Mouse (Mus musculus): ENCODE results near the gene Acvr1b.

Gene Acvr1b

GRCm38 (mm10) chr15:101173421-101174211 lies at the start of gene Acvr1b:
Gene Acvr1b (plus strand): TSS chr15:101174067.
- peak; percentile 41 for DNase-seq (ENCODE audit: low spot score)

GRCm38 (mm10) chr15:101125561-101125960 lies 48.3 kb upstream of the Acvr1b start:
- DNase-seq (ENCODE audit: low spot score), result no peak

DNA sequence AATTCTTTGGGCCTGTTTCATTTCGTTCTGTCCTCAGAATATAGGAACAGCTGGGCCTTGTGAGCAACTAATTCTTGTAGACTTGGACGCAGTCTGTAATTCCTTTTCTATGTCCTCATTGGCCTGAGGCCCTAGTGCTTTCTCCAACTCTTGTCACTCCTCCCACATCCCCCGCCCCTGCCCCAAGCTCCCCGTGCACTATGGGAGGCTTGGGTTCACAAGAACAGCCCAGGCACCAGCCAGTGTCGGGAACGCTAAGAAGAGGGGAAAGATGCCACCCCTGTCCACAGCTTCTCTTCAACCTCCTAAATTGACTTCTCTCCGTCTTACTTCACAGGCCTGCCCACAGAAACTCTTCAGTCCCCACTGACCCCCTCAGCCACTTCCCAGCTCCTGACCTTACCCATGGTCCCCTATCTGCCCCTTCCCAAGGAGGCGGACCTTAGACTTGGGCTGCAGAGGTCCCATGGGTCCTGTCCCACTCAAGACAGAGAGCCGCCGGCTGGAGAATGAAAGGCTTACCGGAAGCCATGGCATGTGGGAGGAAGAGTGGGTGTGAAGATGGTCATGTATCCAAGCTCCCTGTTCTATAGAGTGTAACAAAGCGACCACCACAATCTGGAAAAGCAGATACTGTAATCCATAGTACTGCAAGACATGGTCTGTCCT lies 46.9 kb upstream of the Acvr1b start:
- DNase-seq (ENCODE audit: low spot score), result no peak

- no peak for DNase-seq (ENCODE audit: low spot score)
Measured at GRCm38 (mm10) chr15:101128181-101129089, 45.4 kb upstream of the Acvr1b start, which contains the start of gene Acvrl1. Gene Acvrl1 (plus strand): TSS chr15:101128522.

- no peak for DNase-seq (ENCODE audit: low spot score)
Measured at GRCm38 (mm10) chr15:101129412-101129811, 44.5 kb upstream of the Acvr1b start.

GRCm38 (mm10) chr15:101131498-101131897 lies 42.4 kb upstream of the Acvr1b start:
- no peak for DNase-seq (ENCODE audit: low spot score)

DNA sequence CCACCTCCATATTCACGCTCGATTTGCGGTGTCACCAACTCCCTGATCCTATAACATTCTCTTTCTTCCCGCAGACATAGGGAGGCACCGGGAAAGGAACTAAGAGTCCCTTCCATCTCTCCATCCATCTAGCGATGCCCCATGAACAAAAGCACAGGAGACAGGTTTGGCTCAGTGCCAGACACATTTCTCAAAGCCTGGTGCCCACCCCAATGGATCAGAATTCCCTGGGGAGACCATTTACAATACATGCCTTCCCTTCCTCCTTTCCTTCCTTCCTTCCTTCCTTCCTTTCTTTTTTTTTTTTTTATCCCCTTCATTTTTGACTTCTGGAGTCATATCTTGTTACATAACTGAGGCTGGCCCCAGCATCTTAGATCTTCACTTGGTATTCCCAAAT lies 41.8 kb upstream of the Acvr1b start:
- DNase-seq (ENCODE audit: low spot score), result no peak

- DNase-seq (ENCODE audit: low spot score), result no peak
Measured at GRCm38 (mm10) chr15:101132761-101133160, 41.1 kb upstream of the Acvr1b start.

DNA sequence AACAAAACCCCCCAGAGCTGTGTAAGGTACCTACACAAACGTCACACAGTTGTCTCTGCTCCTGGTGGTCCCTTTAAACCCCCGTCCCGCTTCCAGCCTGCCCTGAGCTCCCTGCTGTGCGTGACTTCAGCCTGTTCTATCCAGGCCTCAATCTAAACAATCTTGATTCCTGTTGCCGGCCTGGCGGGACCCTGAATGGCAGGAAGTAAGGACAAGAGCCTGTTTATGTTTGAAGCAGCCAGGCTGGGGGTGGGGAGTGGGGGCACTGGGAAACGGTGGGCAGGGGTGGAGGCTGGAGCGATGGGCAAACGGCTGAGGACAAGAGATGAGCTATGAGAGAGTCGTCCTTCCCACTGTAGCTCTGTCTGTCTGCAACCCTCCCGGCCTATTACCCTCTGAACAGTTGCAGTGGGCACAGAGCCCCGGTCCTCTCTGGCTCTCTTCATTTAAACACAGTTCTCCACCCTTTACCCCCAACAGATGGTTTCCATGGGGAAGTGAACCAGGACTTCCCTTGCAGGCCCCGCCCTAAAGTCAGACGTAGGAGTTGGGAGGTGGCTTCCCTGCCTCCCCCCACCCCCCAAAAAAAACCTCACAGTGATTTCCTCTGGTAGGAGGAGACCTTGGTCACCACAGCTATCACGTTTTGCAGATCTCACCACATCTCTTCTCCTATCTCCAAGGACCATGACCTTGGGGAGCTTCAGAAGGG lies 39.7 kb upstream of the Acvr1b start:
- DNase-seq (ENCODE audit: low spot score), result no peak

- DNase-seq (ENCODE audit: low spot score), result no peak
Measured at GRCm38 (mm10) chr15:101135405-101135804, 38.5 kb upstream of the Acvr1b start.

- no peak for DNase-seq (ENCODE audit: low spot score)
Measured at GRCm38 (mm10) chr15:101137455-101137854, 36.4 kb upstream of the Acvr1b start.

- no peak for DNase-seq (ENCODE audit: low spot score)
Measured at GRCm38 (mm10) chr15:101138675-101139074, 35.2 kb upstream of the Acvr1b start.

DNA sequence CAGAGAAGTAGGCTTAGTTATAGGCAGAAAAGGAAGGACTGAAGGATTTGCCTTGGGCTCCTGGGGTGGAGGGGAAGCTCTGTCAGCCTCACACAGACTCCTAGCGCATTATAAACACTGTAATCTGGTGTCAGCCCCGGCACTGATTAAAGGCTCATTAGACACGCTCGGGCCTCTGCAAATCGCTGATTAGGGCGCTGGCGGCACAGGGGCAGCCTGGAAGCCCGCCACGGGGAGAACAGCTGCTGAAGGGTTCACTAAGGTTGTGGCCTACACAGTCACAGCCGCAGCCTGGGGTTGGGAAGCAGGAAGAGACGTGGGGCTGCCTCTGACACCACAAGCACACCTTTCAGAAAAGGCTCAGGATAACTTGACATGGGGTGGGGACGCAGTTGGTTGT lies 34.0 kb upstream of the Acvr1b start:
- no peak for DNase-seq (ENCODE audit: low spot score)

DNA sequence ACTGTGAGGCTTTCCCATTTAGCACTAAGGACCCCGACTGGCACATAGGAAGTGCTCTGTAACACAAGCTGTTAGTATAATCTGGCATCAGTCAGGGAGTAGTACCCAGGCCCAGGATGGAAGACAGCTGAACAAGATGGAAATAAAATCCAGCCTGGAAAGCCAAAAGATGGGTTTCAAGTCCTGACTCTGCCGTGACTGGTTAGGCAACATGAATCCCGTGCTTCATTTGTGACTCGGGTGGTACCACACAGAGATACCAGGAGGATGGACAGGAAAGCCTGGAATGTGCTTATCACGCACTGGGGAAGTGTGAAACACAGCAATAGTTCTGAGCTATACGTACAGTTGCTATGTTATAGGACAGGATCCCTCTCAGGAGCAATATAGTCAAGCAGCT lies 33.3 kb upstream of the Acvr1b start:
- no peak for DNase-seq (ENCODE audit: low spot score)

DNA sequence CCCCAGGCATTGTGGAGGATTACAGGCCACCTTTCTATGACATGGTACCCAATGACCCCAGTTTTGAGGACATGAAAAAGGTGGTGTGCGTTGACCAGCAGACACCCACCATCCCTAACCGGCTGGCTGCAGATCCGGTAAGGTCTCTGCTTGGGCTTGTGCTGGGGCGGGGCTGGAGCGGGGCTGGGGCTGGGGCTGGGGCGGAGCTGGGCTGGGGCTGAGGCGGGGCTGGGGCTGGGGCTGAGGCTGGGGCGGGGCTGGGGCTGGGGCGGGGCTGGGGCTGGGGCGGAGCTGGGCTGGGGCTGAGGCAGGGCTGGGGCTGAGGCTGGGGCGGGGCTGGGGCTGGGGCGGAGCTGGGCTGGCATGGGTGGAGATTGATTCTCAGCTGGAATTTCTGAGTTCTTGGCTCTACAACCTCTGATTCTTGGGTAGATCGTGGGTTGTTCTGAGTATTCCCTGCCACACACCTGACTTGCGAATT lies 32.8 kb upstream of the Acvr1b start:
- no peak for DNase-seq (ENCODE audit: low spot score)

- no peak for DNase-seq (ENCODE audit: low spot score)
Measured at GRCm38 (mm10) chr15:101142672-101143071, 31.2 kb upstream of the Acvr1b start.

DNA sequence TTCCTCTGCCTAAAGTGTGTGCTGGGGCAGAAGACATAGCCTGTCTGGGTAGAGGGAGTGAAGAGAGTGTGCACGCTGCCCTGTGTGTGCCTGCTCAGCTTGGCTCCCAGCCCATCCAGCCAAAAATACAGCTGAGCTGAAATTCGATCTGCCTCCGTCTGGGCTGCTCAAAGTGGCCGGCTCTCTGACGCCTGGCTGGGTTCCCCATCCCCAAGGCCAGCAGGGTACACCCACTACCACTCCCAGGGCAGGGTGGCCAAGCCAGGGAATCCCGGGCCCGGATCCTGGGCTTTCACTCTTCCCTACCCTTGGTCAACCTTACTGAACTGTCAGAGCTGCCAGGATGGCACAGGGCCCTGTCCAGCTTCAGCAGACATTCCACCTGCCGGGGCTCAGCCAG lies 30.4 kb upstream of the Acvr1b start:
- DNase-seq (ENCODE audit: low spot score), result no peak

- no peak for DNase-seq (ENCODE audit: low spot score)
Measured at GRCm38 (mm10) chr15:101144176-101144575, 29.7 kb upstream of the Acvr1b start.

DNA sequence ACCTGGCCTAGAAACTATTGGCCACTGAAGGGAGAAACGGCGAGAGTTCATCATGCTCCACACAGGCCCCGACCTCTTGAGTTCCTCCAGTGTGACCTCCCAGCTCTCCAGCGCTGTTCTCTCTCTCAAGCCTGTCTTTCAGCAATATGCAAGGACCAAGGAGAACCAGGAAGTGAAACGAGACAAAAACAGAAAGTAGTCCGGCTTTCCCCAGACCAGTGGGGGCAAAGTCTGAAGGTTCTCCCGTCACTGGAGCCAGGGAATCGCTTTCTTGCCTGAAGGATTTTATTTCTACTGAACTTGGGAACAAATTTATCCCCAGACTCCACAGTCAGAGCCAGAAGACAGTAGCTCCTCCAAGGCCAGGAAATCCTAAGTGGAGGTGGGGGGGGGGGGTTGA lies 29.1 kb upstream of the Acvr1b start:
- DNase-seq (ENCODE audit: low spot score), result no peak

DNA sequence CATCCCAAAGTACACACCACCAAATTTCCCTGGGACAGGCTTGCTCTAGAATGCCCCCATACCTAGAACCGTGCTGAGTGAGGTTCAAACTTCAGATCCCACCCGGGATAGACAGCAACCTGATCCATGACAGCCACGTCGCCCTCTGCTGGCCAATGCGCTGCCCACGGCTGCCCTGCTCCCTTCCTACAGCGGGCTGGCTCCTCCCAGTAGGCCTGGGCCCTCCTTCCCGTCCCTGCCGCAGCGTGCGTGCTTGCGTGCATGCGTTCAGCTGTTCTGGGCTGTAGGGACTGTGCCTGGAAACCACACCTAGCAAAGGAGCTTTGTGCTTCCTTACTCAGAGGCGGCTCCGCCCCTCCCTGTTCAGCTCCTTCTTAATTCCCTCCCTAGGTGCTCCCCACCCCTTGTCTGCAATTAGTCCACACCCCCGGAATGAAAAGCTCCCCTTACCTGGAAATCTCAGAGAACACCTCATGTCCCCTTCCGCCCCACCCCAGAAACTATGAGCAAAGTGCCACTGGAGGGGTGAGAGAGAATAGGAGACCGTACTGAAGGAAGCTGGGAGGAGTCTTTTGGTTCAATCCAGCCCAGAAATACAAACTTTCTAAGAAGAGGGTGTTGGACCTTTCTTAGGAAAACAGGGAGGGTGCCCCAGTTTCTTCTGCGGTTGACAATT lies 28.3 kb upstream of the Acvr1b start:
- peak; percentile 94 for DNase-seq (ENCODE audit: low spot score)

Data from layer of hippocampus, adult 9-10 months (tissue).